Comparison of ENCODE assay signal across 23 mouse cellular contexts in the genomic region with DNA sequence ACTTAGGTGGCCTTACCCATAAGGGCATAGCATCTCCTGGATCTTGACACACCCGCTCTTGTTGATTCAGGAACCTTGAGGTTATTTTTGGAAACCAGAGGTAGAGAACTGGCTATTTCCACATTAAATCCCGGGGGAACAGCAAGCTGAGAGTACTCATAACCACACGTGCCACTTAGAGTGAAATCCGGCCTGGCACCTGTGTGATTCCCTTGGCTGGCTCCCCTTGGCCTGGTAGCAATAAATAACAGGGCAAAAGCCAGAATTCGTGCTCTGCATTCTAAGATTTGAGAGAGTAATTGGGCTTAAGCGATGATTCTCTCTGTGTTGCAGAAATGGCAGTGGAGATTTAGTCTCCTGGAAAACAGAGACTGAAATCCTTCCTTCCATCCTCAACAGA. TPM values are rescaled to one million over a fixed set of nuclear protein-coding genes. Genes with fewer than 3 reads are reported as not detected.
A peak's percentile ranks its signal among the peaks of the same experiment; 100 is the strongest.
DNase-seq lines count a peak whose midpoint lies in the region; ATAC-seq and TF ChIP-seq lines count a peak whose summit lies in the region.
"Had no signal": no experiment of that assay in that cellular context is flagged by ENCODE, and none has a peak within 500 bp of the region (broad histone marks: within the 10 kb centered on the region; RNA-seq: fewer than 3 reads in every experiment).

No protein-coding gene starts in this region.

- H3K4me2 ChIP-seq in hindbrain, postnatal 0 days (ENCODE audit: low read depth, low read length) = no peak overlapping the region
- no peak overlapping the region for H3K4me2 ChIP-seq in hindbrain, embryonic 16.5 days (ENCODE audit: low read length)
- no peak overlapping the region for H3K4me2 ChIP-seq in midbrain, postnatal 0 days (ENCODE audit: low read depth, low read length, poor library complexity, severe bottlenecking)
- H3K4me2 ChIP-seq in midbrain, embryonic 15.5 days = no peak overlapping the region
- H3K4me2 ChIP-seq: embryonic facial prominence, embryonic 12.5 days; forebrain, embryonic 15.5 days; heart, embryonic 11.5 days; midbrain, embryonic 13.5 days had no signal

- H3K9me3 ChIP-seq in hindbrain, postnatal 0 days (ENCODE audit: low read length) = no peaks in the 10 kb centered on the region
- no peaks in the 10 kb centered on the region for H3K9me3 ChIP-seq in hindbrain, embryonic 16.5 days (ENCODE audit: control insufficient read depth, low read length)
- no peaks in the 10 kb centered on the region for H3K9me3 ChIP-seq in midbrain, postnatal 0 days (ENCODE audit: low read length)
- no peaks in the 10 kb centered on the region for H3K9me3 ChIP-seq in midbrain, embryonic 15.5 days
- H3K9me3 ChIP-seq: embryonic facial prominence, embryonic 12.5 days; forebrain, embryonic 15.5 days; limb, embryonic 10.5 days; midbrain, embryonic 13.5 days had no signal

- 74% methylated on average over 6 of the region's 6 CpGs for WGBS in hindbrain, postnatal 0 days
- 80% methylated on average over 6 of the region's 6 CpGs for WGBS in hindbrain, embryonic 16.5 days
- 83% methylated on average over 6 of the region's 6 CpGs for WGBS in midbrain, postnatal 0 days
- 93% methylated on average over 6 of the region's 6 CpGs for WGBS in midbrain, embryonic 15.5 days
- WGBS in lung, adult 2 months = 68% methylated on average over 6 of the region's 6 CpGs

- H3K9ac ChIP-seq in hindbrain, postnatal 0 days (replicated peaks; ENCODE audit: low read length) = no peak overlapping the region
- H3K9ac ChIP-seq in hindbrain, embryonic 16.5 days (ENCODE audit: low read depth, low read length) = no peak overlapping the region
- H3K9ac ChIP-seq in midbrain, postnatal 0 days (replicated peaks; ENCODE audit: low read length, poor library complexity, severe bottlenecking) = no peak overlapping the region
- H3K9ac ChIP-seq in midbrain, embryonic 15.5 days = no peak overlapping the region
- H3K9ac ChIP-seq: embryonic facial prominence, embryonic 12.5 days; forebrain, embryonic 15.5 days; liver, postnatal 0 days; midbrain, embryonic 13.5 days had no signal

- H3K27me3 ChIP-seq in hindbrain, postnatal 0 days (ENCODE audit: insufficient read depth, low read length) = no peaks in the 10 kb centered on the region
- no peaks in the 10 kb centered on the region for H3K27me3 ChIP-seq in hindbrain, embryonic 16.5 days (replicated peaks; ENCODE audit: control insufficient read depth, insufficient read depth, low read length)
- no peaks in the 10 kb centered on the region for H3K27me3 ChIP-seq in midbrain, postnatal 0 days (ENCODE audit: insufficient read depth, low read length)
- H3K27me3 ChIP-seq in midbrain, embryonic 15.5 days (replicated peaks) = no peaks in the 10 kb centered on the region
- H3K27me3 ChIP-seq: embryonic facial prominence, embryonic 12.5 days; forebrain, embryonic 15.5 days; midbrain, embryonic 13.5 days had no signal

- no peak for TF ChIP-seq POLR2A in lung, adult 2 months (IDR thresholded peaks at IDR 0.05; ENCODE audit: borderline replicate concordance, extremely low read depth, low read depth, low read length)

- peak; percentile 63 for DNase-seq in adrenal gland, postnatal 10 days
- DNase-seq in adrenal gland, postnatal 4 days (ENCODE audit: low spot score in 2 of 2) = no peak
- DNase-seq in hindbrain, postnatal 0 days (ENCODE audit: low spot score) = peak; percentile 32
- peak; percentile 2 for DNase-seq in midbrain, postnatal 0 days (ENCODE audit: low spot score)
- DNase-seq in kidney, postnatal 4 days = peak; percentile 11 to 24
- no peak for DNase-seq in lung, adult 2 months
- DNase-seq: gastrocnemius, adult 2 months; liver, postnatal 0 days; lung, postnatal 14 days; right cerebral cortex, postnatal 14 days; thymus, adult 2 months had no signal

- no peak overlapping the region for H3K4me3 ChIP-seq in hindbrain, postnatal 0 days (ENCODE audit: low read length)
- H3K4me3 ChIP-seq in hindbrain, embryonic 16.5 days (ENCODE audit: low read length) = no peak overlapping the region
- no peak overlapping the region for H3K4me3 ChIP-seq in midbrain, postnatal 0 days (ENCODE audit: low read depth, low read length)
- no peak overlapping the region for H3K4me3 ChIP-seq in midbrain, embryonic 15.5 days
- H3K4me3 ChIP-seq in lung, adult 2 months (replicated peaks; ENCODE audit: extremely low read depth, low read depth, low read length) = no peak overlapping the region
- H3K4me3 ChIP-seq: embryonic facial prominence, embryonic 12.5 days; forebrain, embryonic 15.5 days; gastrocnemius, adult 2 months; limb, embryonic 10.5 days; midbrain, embryonic 13.5 days; myocyte had no signal

- no peak for ATAC-seq in hindbrain, postnatal 0 days
- no peak for ATAC-seq in hindbrain, embryonic 16.5 days
- no peak for ATAC-seq in midbrain, postnatal 0 days (ENCODE audit: low FRiP score)
- ATAC-seq in midbrain, embryonic 15.5 days (replicated peaks) = no peak
- ATAC-seq: CD4-positive, CD25-positive, alpha-beta regulatory T cell, adult 4 months; forebrain, embryonic 15.5 days; inflammation-experienced regulatory T-cells, adult 6 months; liver, postnatal 0 days; midbrain, embryonic 13.5 days had no signal

- H3K36me3 ChIP-seq in hindbrain, postnatal 0 days (ENCODE audit: insufficient read depth, low read length) = no peaks in the 10 kb centered on the region
- H3K36me3 ChIP-seq in hindbrain, embryonic 16.5 days (ENCODE audit: control insufficient read depth, insufficient read depth, low read length) = no peaks in the 10 kb centered on the region
- no peaks in the 10 kb centered on the region for H3K36me3 ChIP-seq in midbrain, postnatal 0 days (ENCODE audit: insufficient read depth, low read length)
- H3K36me3 ChIP-seq in midbrain, embryonic 15.5 days (replicated peaks) = no peaks in the 10 kb centered on the region
- H3K36me3 ChIP-seq: embryonic facial prominence, embryonic 12.5 days; forebrain, embryonic 15.5 days; limb, embryonic 10.5 days; midbrain, embryonic 13.5 days had no signal

- peaks cover 5% of the 10 kb centered on the region for H3K4me1 ChIP-seq in hindbrain, postnatal 0 days (ENCODE audit: insufficient read depth, low read length)
- no peaks in the 10 kb centered on the region for H3K4me1 ChIP-seq in hindbrain, embryonic 16.5 days (ENCODE audit: control insufficient read depth, insufficient read depth, low read depth, low read length)
- H3K4me1 ChIP-seq in midbrain, postnatal 0 days (ENCODE audit: insufficient read depth, low read length) = no peaks in the 10 kb centered on the region
- no peaks in the 10 kb centered on the region for H3K4me1 ChIP-seq in midbrain, embryonic 15.5 days
- H3K4me1 ChIP-seq in lung, adult 2 months (ENCODE audit: control insufficient read depth, insufficient read depth, low read length) = no peaks in the 10 kb centered on the region
- H3K4me1 ChIP-seq: forebrain, embryonic 15.5 days; limb, embryonic 10.5 days had no signal

- TF ChIP-seq CTCF in hindbrain, postnatal 0 days (IDR thresholded peaks at IDR 0.05; ENCODE audit: low read depth) = no peak
- TF ChIP-seq CTCF in midbrain, postnatal 0 days (IDR thresholded peaks at IDR 0.05) = no peak
- TF ChIP-seq CTCF in lung, adult 2 months (IDR thresholded peaks at IDR 0.05; ENCODE audit: insufficient read depth, low read length) = no peak

- H3K27ac ChIP-seq in hindbrain, postnatal 0 days = no peak overlapping the region
- no peak overlapping the region for H3K27ac ChIP-seq in hindbrain, embryonic 16.5 days (ENCODE audit: low read depth, low read length)
- H3K27ac ChIP-seq in midbrain, postnatal 0 days (ENCODE audit: low read depth, low read length) = no peak overlapping the region
- no peak overlapping the region for H3K27ac ChIP-seq in midbrain, embryonic 15.5 days
- H3K27ac ChIP-seq: embryonic facial prominence, embryonic 12.5 days; forebrain, embryonic 15.5 days; gastrocnemius, adult 2 months; limb, embryonic 10.5 days; midbrain, embryonic 13.5 days had no signal

RNA-seq across cellular contexts. Expression of a gene that starts 53.2 kb away (rescaled TPM):
- 10 to 100 TPM in 1 of 2 experiments, 1 to 10 TPM in 1; 9.2 to 14.1 TPM for total RNA-seq in adrenal gland, postnatal 10 days (2021)
- 10 to 100 TPM; 15.2 to 16.0 TPM for total RNA-seq in adrenal gland, postnatal 4 days (2021)
- 11.8 and 13.6 TPM in 2 replicates for total RNA-seq in hindbrain, postnatal 0 days (2014; rRNA removed)
- polyA plus RNA-seq in hindbrain, postnatal 0 days (2015; fragmentation: Nextera tagmentation; extraction: Ambion mirVana) = 4.6 and 4.8 TPM in 2 replicates
- polyA plus RNA-seq in hindbrain, embryonic 16.5 days (2015; fragmentation: Nextera tagmentation; extraction: Ambion mirVana) = 9.1 and 10.1 TPM in 2 replicates
- total RNA-seq in midbrain, postnatal 0 days (2014; rRNA removed) = 10.0 and 12.9 TPM in 2 replicates
- polyA plus RNA-seq in midbrain, postnatal 0 days (2015; fragmentation: Nextera tagmentation; extraction: Ambion mirVana) = 3.3 and 3.9 TPM in 2 replicates
- polyA plus RNA-seq in midbrain, embryonic 15.5 days (2015; fragmentation: Nextera tagmentation; extraction: Ambion mirVana) = 9.4 and 10.4 TPM in 2 replicates
- 7.5 and 7.7 TPM in 2 replicates for polyA plus RNA-seq in lung, adult 2 months (2012; rRNA removed)
- total RNA-seq: common myeloid progenitor, adult 5-6 weeks; megakaryocyte, adult 5-6 weeks had no signal

Comparison
In these comparisons a context has a peak if more than half of its experiments do, and no peak if none do; other contexts are left out.
1. DNase-seq: peak in adrenal gland, postnatal 10 days (single experiment), hindbrain, postnatal 0 days (single experiment), midbrain, postnatal 0 days (single experiment) and kidney, postnatal 4 days (2 of 2); none in adrenal gland, postnatal 4 days (0 of 2) and lung, adult 2 months (single experiment).